Mouse (Mus musculus) cerebellum, adult 2 months (tissue): Measurements from ENCODE around the gene Igsf23. TPM values are rescaled to one million over a fixed set of nuclear protein-coding genes. Genes with fewer than 3 reads are reported as not detected.

Experiments
- DNase-seq, 2 experiments: peaks; one replicate each; pipeline ENCODE4 v3.0.0; 2021
- H3K27ac ChIP-seq: fragments of 200-500 bp; 2 replicates; pipeline ENCODE4 v1.5.1; 2012; ENCODE audit warnings: low read length, control low read depth, inconsistent platforms; ENCODE audit not compliant: insufficient read depth
- H3K27me3 ChIP-seq: fragments of 200-500 bp; 2 replicates; pipeline ENCODE4 v1.6.1; 2012; ENCODE audit warnings: inconsistent platforms, mild to moderate bottlenecking, low read length, moderate library complexity; ENCODE audit not compliant: control insufficient read depth, insufficient read depth
- H3K4me1 ChIP-seq: fragments of 200-500 bp; 2 replicates; pipeline ENCODE4 v1.6.1; 2011; ENCODE audit warnings: low read length; ENCODE audit not compliant: control insufficient read depth, insufficient read depth
- H3K4me3 ChIP-seq: fragments of 200-500 bp; replicated peaks from 2 replicates; pipeline ENCODE3; 2011; ENCODE audit warnings: mild to moderate bottlenecking, low read depth, low read length, control low read depth; ENCODE audit not compliant: insufficient read depth
- CTCF ChIP-seq: fragments of 200-500 bp; IDR thresholded peaks from 2 replicates; pipeline ENCODE4 v1.5.1; 2011; ENCODE audit warnings: low read depth, mild to moderate bottlenecking, control low read depth, low read length, moderate library complexity, borderline replicate concordance; ENCODE audit not compliant: insufficient read depth
- POLR2A ChIP-seq: fragments of 200-500 bp; IDR thresholded peaks from 2 replicates; pipeline ENCODE4 v1.6.1; 2011; ENCODE audit warnings: low read length, control low read depth, borderline replicate concordance; ENCODE audit not compliant: insufficient read depth
- WGBS: fragments of 180-500 bp; shearing (Covaris S2); methylation state at CpG from one replicate; pipeline ENCODE4 v1.1.7; 2018; 5-methylcytosine and 5-hydroxymethylcytosine counted together
- polyA plus RNA-seq: library from polyadenylated mRNA; depleted of rRNA; stranded (reverse); fragments of >200 nt; gene quantifications from 2 replicates; pipeline ENCODE4 v1.2.3, GENCODE M21; 2012

Gene Igsf23
- polyA plus RNA-seq, 1 experiment = not detected

- DNase-seq = no peak
- 43% methylated on average over 1 of the region's 1 CpGs for WGBS
- TF ChIP-seq POLR2A (no peak), CTCF (no peak)
- no peak overlapping the region for H3K4me3 ChIP-seq
- H3K4me1 ChIP-seq = no peaks in the 10 kb centered on the region
- no peak overlapping the region for H3K27ac ChIP-seq
- no peaks in the 10 kb centered on the region for H3K27me3 ChIP-seq
Observed at GRCm38 (mm10) chr7:19962423-19962822, 11.9 kb upstream of the Igsf23 start.

- H3K27me3 ChIP-seq = no peaks in the 10 kb centered on the region
- peak; percentile 63 to 83 for DNase-seq
- H3K4me3 ChIP-seq = no peak overlapping the region
- TF ChIP-seq CTCF = peak; percentile 87
- TF ChIP-seq POLR2A = no peak
- no peak overlapping the region for H3K27ac ChIP-seq
- no peaks in the 10 kb centered on the region for H3K4me1 ChIP-seq
- 1% methylated on average over 7 of the region's 7 CpGs for WGBS
Observed at GRCm38 (mm10) chr7:19956341-19956781, 5.8 kb upstream of the Igsf23 start.

- WGBS = 84% methylated on average over 4 of the region's 4 CpGs
- TF ChIP-seq CTCF (no peak), POLR2A (no peak)
- Histone ChIP-seq H3K27ac (no peak overlapping the region), H3K4me3 (no peak overlapping the region), H3K27me3 (no peaks in the 10 kb centered on the region), H3K4me1 (no peaks in the 10 kb centered on the region)
- no peak for DNase-seq
Observed at GRCm38 (mm10) chr7:19955861-19956260, 5.3 kb upstream of the Igsf23 start.

- 46% methylated on average over 9 of the region's 9 CpGs for WGBS
- DNase-seq = no peak
- H3K27ac ChIP-seq = no peak overlapping the region
- no peak for TF ChIP-seq CTCF
- H3K4me3 ChIP-seq = no peak overlapping the region
- no peaks in the 10 kb centered on the region for H3K27me3 ChIP-seq
- no peaks in the 10 kb centered on the region for H3K4me1 ChIP-seq
Observed at GRCm38 (mm10) chr7:19953054-19953453, 2.5 kb upstream of the Igsf23 start.

- Histone ChIP-seq H3K4me3 (no peak overlapping the region), H3K27ac (no peak overlapping the region), H3K27me3 (no peaks in the 10 kb centered on the region), H3K4me1 (no peaks in the 10 kb centered on the region)
- no peak for TF ChIP-seq CTCF
- TF ChIP-seq POLR2A = no peak
- WGBS = 68% methylated on average over 10 of the region's 10 CpGs
- DNase-seq = no peak
Observed at GRCm38 (mm10) chr7:19952320-19952986, 1.9 kb upstream of the Igsf23 start.

GRCm38 (mm10) chr7:19949996-19950395, 560 bp downstream of the Igsf23 start:
- TF ChIP-seq POLR2A (no peak), CTCF (no peak)
- H3K27ac ChIP-seq = no peak overlapping the region
- H3K4me1 ChIP-seq = no peaks in the 10 kb centered on the region
- H3K4me3 ChIP-seq = no peak overlapping the region
- no peaks in the 10 kb centered on the region for H3K27me3 ChIP-seq
- DNase-seq = no peak
- WGBS = 70% methylated on average over 10 of the region's 10 CpGs

- no peak for DNase-seq
- 82% methylated on average over 12 of the region's 12 CpGs for WGBS
- no peak overlapping the region for H3K27ac ChIP-seq
- H3K27me3 ChIP-seq = no peaks in the 10 kb centered on the region
- no peak overlapping the region for H3K4me3 ChIP-seq
- TF ChIP-seq CTCF (no peak), POLR2A (no peak)
- no peaks in the 10 kb centered on the region for H3K4me1 ChIP-seq
Observed at GRCm38 (mm10) chr7:19948956-19949355, 1.6 kb downstream of the Igsf23 start.

GRCm38 (mm10) chr7:19945821-19946515, 4.6 kb downstream of the Igsf23 start:
- Histone ChIP-seq H3K4me1 (no peaks in the 10 kb centered on the region), H3K27ac (no peak overlapping the region), H3K4me3 (no peak overlapping the region), H3K27me3 (no peaks in the 10 kb centered on the region)
- TF ChIP-seq CTCF = no peak
- TF ChIP-seq POLR2A = no peak
- no peak for DNase-seq
- WGBS = 84% methylated on average over 13 of the region's 13 CpGs
